Mouse (Mus musculus) layer of hippocampus, postnatal 25 days (tissue): ENCODE measurements around the gene Zfp764. TPM values are rescaled to one million over a fixed set of nuclear protein-coding genes. Genes with fewer than 3 reads are reported as not detected.

Source experiments
- total RNA-seq, 2 experiments: library from RNA; stranded (reverse); gene quantifications; 2 replicates each; pipeline ENCODE4 v1.2.3; 2021

The Zfp764 gene
- total RNA-seq, 2 experiments from 2014 or later, result 3.7 to 4.0 TPM

Other genes starting within 250 kb of the Zfp764 start
- gene Cd2bp2, start 210.8 kb downstream of the Zfp764 start, total RNA-seq, result 10 to 100 TPM; 92.1 to 95.7 TPM
- 10 to 100 TPM; 97.2 to 99.9 TPM for gene Tbc1d10b, start 198.4 kb downstream of the Zfp764 start, total RNA-seq
- 1 to 10 TPM in 1 of 2 experiments, under 1 TPM in 1; 0.96 to 2.9 TPM for gene Mylpf, start 197.9 kb downstream of the Zfp764 start, total RNA-seq
- gene Zfp553, start 173.8 kb downstream of the Zfp764 start, total RNA-seq, result 10 to 100 TPM; 18.0 to 20.6 TPM
- gene Sept1, start 173.7 kb downstream of the Zfp764 start, total RNA-seq, result 1 to 10 TPM; 4.0 to 4.2 TPM
- gene Zfp771, start 162.5 kb downstream of the Zfp764 start, total RNA-seq, result 10 to 100 TPM; 67.4 to 73.4 TPM
- gene Dctpp1, start 146.1 kb downstream of the Zfp764 start, total RNA-seq, result 10 to 100 TPM; 21.7 to 27.7 TPM
- 10 to 100 TPM; 43.0 to 43.8 TPM for gene Sephs2, start 132.8 kb downstream of the Zfp764 start, total RNA-seq
- under 1 TPM; 0.20 to 0.26 TPM for gene Itgal, start 110.6 kb downstream of the Zfp764 start, total RNA-seq
- gene Zfp768, start 61.2 kb downstream of the Zfp764 start, total RNA-seq, result 10 to 100 TPM; 11.5 to 11.8 TPM
- 1 to 10 TPM; 6.0 to 6.3 TPM for gene Zfp747, start 30.8 kb downstream of the Zfp764 start, total RNA-seq
- gene 9130019O22Rik, start 19.7 kb downstream of the Zfp764 start, total RNA-seq, result 1 to 10 TPM; 3.9 to 4.0 TPM
- 1 to 10 TPM; 7.9 to 9.0 TPM for gene E430018J23Rik, start 13.2 kb downstream of the Zfp764 start, total RNA-seq
- 10 to 100 TPM; 12.4 to 14.9 TPM for gene Zfp688, start 15.2 kb upstream of the Zfp764 start, total RNA-seq
- 1 to 10 TPM; 6.6 to 6.7 TPM for gene Zfp689, start 42.3 kb upstream of the Zfp764 start, total RNA-seq
- 10 to 100 TPM; 26.4 to 33.9 TPM for gene Prr14, start 52.8 kb upstream of the Zfp764 start, total RNA-seq
- 10 to 100 TPM; 50.9 to 65.3 TPM for gene Fbrs, start 72.4 kb upstream of the Zfp764 start, total RNA-seq
- gene Srcap, start 105.2 kb upstream of the Zfp764 start, total RNA-seq, result 100 to 1,000 TPM in 1 of 2 experiments, 10 to 100 TPM in 1; 88.9 to 125 TPM
- gene Gm42715, start 112.8 kb upstream of the Zfp764 start, total RNA-seq, result 1 to 10 TPM; 6.0 to 9.2 TPM
- gene Tmem265, start 154.6 kb upstream of the Zfp764 start, total RNA-seq, result 1 to 10 TPM in 1 of 2 experiments, not detected in 1; 1.8 TPM
- gene Phkg2, start 166.5 kb upstream of the Zfp764 start, total RNA-seq, result 10 to 100 TPM; 77.2 to 82.3 TPM
- gene Ccdc189, start 181.8 kb upstream of the Zfp764 start, total RNA-seq, result 10 to 100 TPM in 1 of 2 experiments, 1 to 10 TPM in 1; 10.0 to 11.1 TPM
- gene Rnf40, start 181.9 kb upstream of the Zfp764 start, total RNA-seq, result 10 to 100 TPM; 67.2 to 80.8 TPM
- gene Zfp629, start 209.0 kb upstream of the Zfp764 start, total RNA-seq, result 10 to 100 TPM; 21.3 to 23.3 TPM